Mouse (Mus musculus): ENCODE results near the gene Ethe1. TPM values are rescaled to one million over a fixed set of nuclear protein-coding genes. Genes with fewer than 3 reads are reported as not detected.

Ethe1 gene
- polyA plus RNA-seq, 1 experiment from 2014 or later = 42.9 TPM

- WGBS = 26% methylated on average over 13 of the region's 13 CpGs
- peaks cover 35% of the 10 kb centered on the region for H3K36me3 ChIP-seq (ENCODE audit: control insufficient read depth, insufficient read depth, low read length)
- H3K9me3 ChIP-seq (ENCODE audit: control insufficient read depth, low read length) = no peaks in the 10 kb centered on the region
- DNase-seq (ENCODE audit: low spot score) (no peak), ATAC-seq (replicated peaks; ENCODE audit: low FRiP score, low TSS enrichment, low read depth) (0 out of 2 replicates have a peak, but pooled peaks have one; percentile 4)
- peak overlapping the region; percentile 68 for H3K4me3 ChIP-seq (ENCODE audit: low read depth, low read length)
- peak overlapping the region; percentile 74 for H3K27ac ChIP-seq (ENCODE audit: low read depth)
- peaks cover 11% of the 10 kb centered on the region for H3K4me1 ChIP-seq (replicated peaks; ENCODE audit: control insufficient read depth, insufficient read depth, low read length)
- no peaks in the 10 kb centered on the region for H3K27me3 ChIP-seq (replicated peaks; ENCODE audit: control insufficient read depth, insufficient read depth, low read length)
- H3K9ac ChIP-seq (ENCODE audit: low read length) = peak overlapping the region; percentile 69
- peak overlapping the region; percentile 78 for H3K4me2 ChIP-seq (ENCODE audit: low read length)
Measured at GRCm38 (mm10) chr7:24547534-24548036, 39.8 kb upstream of the Ethe1 start.

- H3K9me3 ChIP-seq (ENCODE audit: control insufficient read depth, low read length) = no peaks in the 10 kb centered on the region
- no peak overlapping the region for H3K4me3 ChIP-seq (ENCODE audit: low read depth, low read length)
- DNase-seq (ENCODE audit: low spot score) (no peak), ATAC-seq (replicated peaks; ENCODE audit: low FRiP score, low TSS enrichment, low read depth) (no peak)
- no peak overlapping the region for H3K27ac ChIP-seq (ENCODE audit: low read depth)
- no peak overlapping the region for H3K9ac ChIP-seq (ENCODE audit: low read length)
- no peak overlapping the region for H3K4me2 ChIP-seq (ENCODE audit: low read length)
- no peaks in the 10 kb centered on the region for H3K27me3 ChIP-seq (replicated peaks; ENCODE audit: control insufficient read depth, insufficient read depth, low read length)
- WGBS = 76% methylated on average over 12 of the region's 12 CpGs
- peaks cover 56% of the 10 kb centered on the region for H3K36me3 ChIP-seq (ENCODE audit: control insufficient read depth, insufficient read depth, low read length)
- peaks cover 7% of the 10 kb centered on the region for H3K4me1 ChIP-seq (replicated peaks; ENCODE audit: control insufficient read depth, insufficient read depth, low read length)
Measured at GRCm38 (mm10) chr7:24551985-24552759, 35.2 kb upstream of the Ethe1 start.

- peaks cover 53% of the 10 kb centered on the region for H3K36me3 ChIP-seq (ENCODE audit: control insufficient read depth, insufficient read depth, low read length)
- no peak for DNase-seq (ENCODE audit: low spot score)
Measured at GRCm38 (mm10) chr7:24555786-24556185, 31.6 kb upstream of the Ethe1 start.

GRCm38 (mm10) chr7:24561450-24561849 is 25.9 kb upstream of the Ethe1 start:
- H3K4me1 ChIP-seq (replicated peaks; ENCODE audit: control insufficient read depth, insufficient read depth, low read length) = no peaks in the 10 kb centered on the region
- DNase-seq (ENCODE audit: low spot score) = no peak
- H3K4me2 ChIP-seq (ENCODE audit: low read length) = no peak overlapping the region
- H3K9me3 ChIP-seq (ENCODE audit: control insufficient read depth, low read length) = no peaks in the 10 kb centered on the region
- peaks cover 74% of the 10 kb centered on the region for H3K36me3 ChIP-seq (ENCODE audit: control insufficient read depth, insufficient read depth, low read length)
- no peak overlapping the region for H3K9ac ChIP-seq (ENCODE audit: low read length)
- no peak for ATAC-seq (replicated peaks; ENCODE audit: low FRiP score, low TSS enrichment, low read depth)
- no peak overlapping the region for H3K4me3 ChIP-seq (ENCODE audit: low read depth, low read length)
- 86% methylated on average over 4 of the region's 4 CpGs for WGBS
- no peak overlapping the region for H3K27ac ChIP-seq (ENCODE audit: low read depth)
- H3K27me3 ChIP-seq (replicated peaks; ENCODE audit: control insufficient read depth, insufficient read depth, low read length) = no peaks in the 10 kb centered on the region

More at GRCm38 (mm10) chr7:24555786-24556185, 31.6 kb upstream of the Ethe1 start:
- no peaks in the 10 kb centered on the region for H3K4me1 ChIP-seq (replicated peaks; ENCODE audit: control insufficient read depth, insufficient read depth, low read length)
- H3K27ac ChIP-seq (ENCODE audit: low read depth) = no peak overlapping the region
- H3K9me3 ChIP-seq (ENCODE audit: control insufficient read depth, low read length) = no peaks in the 10 kb centered on the region
- no peak overlapping the region for H3K4me2 ChIP-seq (ENCODE audit: low read length)
- no peak overlapping the region for H3K4me3 ChIP-seq (ENCODE audit: low read depth, low read length)
- no peak for ATAC-seq (replicated peaks; ENCODE audit: low FRiP score, low TSS enrichment, low read depth)
- no peaks in the 10 kb centered on the region for H3K27me3 ChIP-seq (replicated peaks; ENCODE audit: control insufficient read depth, insufficient read depth, low read length)
- WGBS = 91% methylated on average over 10 of the region's 10 CpGs
- no peak overlapping the region for H3K9ac ChIP-seq (ENCODE audit: low read length)

- Histone ChIP-seq H3K27me3 (replicated peaks; ENCODE audit: control insufficient read depth, insufficient read depth, low read length) (no peaks in the 10 kb centered on the region), H3K4me3 (ENCODE audit: low read depth, low read length) (no peak overlapping the region), H3K9ac (ENCODE audit: low read length) (no peak overlapping the region), H3K4me2 (ENCODE audit: low read length) (no peak overlapping the region), H3K27ac (ENCODE audit: low read depth) (no peak overlapping the region), H3K9me3 (ENCODE audit: control insufficient read depth, low read length) (no peaks in the 10 kb centered on the region), H3K36me3 (ENCODE audit: control insufficient read depth, insufficient read depth, low read length) (peaks cover 89% of the 10 kb centered on the region), H3K4me1 (replicated peaks; ENCODE audit: control insufficient read depth, insufficient read depth, low read length) (no peaks in the 10 kb centered on the region)
- no peak for DNase-seq (ENCODE audit: low spot score)
- ATAC-seq (replicated peaks; ENCODE audit: low FRiP score, low TSS enrichment, low read depth) = no peak
- 91% methylated on average over 8 of the region's 8 CpGs for WGBS
Measured at GRCm38 (mm10) chr7:24563191-24563836, 24.0 kb upstream of the Ethe1 start.

GRCm38 (mm10) chr7:24563837-24564206 is 23.5 kb upstream of the Ethe1 start:
- Histone ChIP-seq H3K36me3 (ENCODE audit: control insufficient read depth, insufficient read depth, low read length) (peaks cover 90% of the 10 kb centered on the region), H3K4me2 (ENCODE audit: low read length) (no peak overlapping the region), H3K4me3 (ENCODE audit: low read depth, low read length) (no peak overlapping the region), H3K9ac (ENCODE audit: low read length) (no peak overlapping the region), H3K9me3 (ENCODE audit: control insufficient read depth, low read length) (no peaks in the 10 kb centered on the region), H3K4me1 (replicated peaks; ENCODE audit: control insufficient read depth, insufficient read depth, low read length) (no peaks in the 10 kb centered on the region), H3K27me3 (replicated peaks; ENCODE audit: control insufficient read depth, insufficient read depth, low read length) (no peaks in the 10 kb centered on the region), H3K27ac (ENCODE audit: low read depth) (no peak overlapping the region)
- ATAC-seq (replicated peaks; ENCODE audit: low FRiP score, low TSS enrichment, low read depth) (no peak), DNase-seq (ENCODE audit: low spot score) (no peak)
- WGBS = 89% methylated on average over 4 of the region's 4 CpGs

- H3K4me2 ChIP-seq (ENCODE audit: low read length) = no peak overlapping the region
- no peaks in the 10 kb centered on the region for H3K27me3 ChIP-seq (replicated peaks; ENCODE audit: control insufficient read depth, insufficient read depth, low read length)
- H3K9me3 ChIP-seq (ENCODE audit: control insufficient read depth, low read length) = no peaks in the 10 kb centered on the region
- no peaks in the 10 kb centered on the region for H3K4me1 ChIP-seq (replicated peaks; ENCODE audit: control insufficient read depth, insufficient read depth, low read length)
- no peak overlapping the region for H3K9ac ChIP-seq (ENCODE audit: low read length)
- WGBS = 64% methylated on average over 6 of the region's 6 CpGs
- no peak overlapping the region for H3K4me3 ChIP-seq (ENCODE audit: low read depth, low read length)
- ATAC-seq (replicated peaks; ENCODE audit: low FRiP score, low TSS enrichment, low read depth) = 0 out of 2 replicates have a peak, but pooled peaks have one; percentile 54
- no peak overlapping the region for H3K27ac ChIP-seq (ENCODE audit: low read depth)
- peak; percentile 89 for DNase-seq (ENCODE audit: low spot score)
- peaks cover 87% of the 10 kb centered on the region for H3K36me3 ChIP-seq (ENCODE audit: control insufficient read depth, insufficient read depth, low read length)
Measured at GRCm38 (mm10) chr7:24564607-24565265, 22.6 kb upstream of the Ethe1 start.

GRCm38 (mm10) chr7:24565627-24566026 is 21.7 kb upstream of the Ethe1 start:
- Histone ChIP-seq H3K4me2 (ENCODE audit: low read length) (no peak overlapping the region), H3K4me3 (ENCODE audit: low read depth, low read length) (no peak overlapping the region), H3K27ac (ENCODE audit: low read depth) (no peak overlapping the region), H3K27me3 (replicated peaks; ENCODE audit: control insufficient read depth, insufficient read depth, low read length) (no peaks in the 10 kb centered on the region), H3K9ac (ENCODE audit: low read length) (no peak overlapping the region), H3K9me3 (ENCODE audit: control insufficient read depth, low read length) (no peaks in the 10 kb centered on the region), H3K4me1 (replicated peaks; ENCODE audit: control insufficient read depth, insufficient read depth, low read length) (no peaks in the 10 kb centered on the region), H3K36me3 (ENCODE audit: control insufficient read depth, insufficient read depth, low read length) (peaks cover 86% of the 10 kb centered on the region)
- 89% methylated on average over 11 of the region's 11 CpGs for WGBS
- ATAC-seq (replicated peaks; ENCODE audit: low FRiP score, low TSS enrichment, low read depth) (no peak), DNase-seq (ENCODE audit: low spot score) (no peak)
